9 mouse cellular contexts compared by ENCODE assay signal in the genomic region with DNA sequence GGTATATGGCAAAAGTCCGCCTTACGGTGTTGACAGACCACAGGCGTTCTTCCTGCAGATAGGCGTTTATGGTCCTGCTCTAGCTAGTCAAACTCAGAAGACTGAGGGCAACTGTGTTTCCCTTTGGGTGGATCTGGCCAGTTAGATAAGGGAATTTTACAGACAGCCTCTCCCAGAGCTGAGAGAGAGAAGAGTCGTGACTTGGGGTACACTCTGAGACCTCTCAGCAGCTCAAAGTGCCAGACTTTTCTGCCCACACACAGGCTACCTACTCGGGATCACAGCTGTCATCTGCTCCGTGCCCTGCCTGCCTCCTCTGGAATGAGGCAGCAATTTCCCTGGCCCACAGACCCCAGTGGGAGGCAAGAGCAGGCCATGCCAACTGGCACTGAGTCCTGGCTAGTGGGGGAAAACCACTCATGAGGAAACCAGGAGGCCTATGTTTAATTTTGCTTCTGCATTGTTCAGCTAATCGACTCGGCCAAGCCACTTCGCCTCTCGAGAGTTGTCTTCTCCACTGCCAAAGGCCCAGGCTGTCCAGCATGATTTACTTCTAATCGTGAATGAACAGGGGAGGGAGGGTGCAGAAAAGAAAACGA. TPM values are rescaled to one million over a fixed set of nuclear protein-coding genes. Genes with fewer than 3 reads are reported as not detected.
DNase-seq lines count a peak whose midpoint lies in the region; ATAC-seq and TF ChIP-seq lines count a peak whose summit lies in the region.
"Had no signal": no experiment of that assay in that cellular context is flagged by ENCODE, and none has a peak within 500 bp of the region (broad histone marks: within the 10 kb centered on the region; RNA-seq: fewer than 3 reads in every experiment).

No protein-coding gene starts in this region.

- no peak overlapping the region for H3K4me2 ChIP-seq in hindbrain, embryonic 11.5 days (replicated peaks; ENCODE audit: low read depth, low read length)
- H3K4me2 ChIP-seq in heart, embryonic 14.5 days (ENCODE audit: low read length): no peak overlapping the region

- no peak overlapping the region for H3K4me3 ChIP-seq in hindbrain, embryonic 10.5 days
- no peak overlapping the region for H3K4me3 ChIP-seq in hindbrain, embryonic 11.5 days (ENCODE audit: low read depth, low read length)
- peak overlapping the region; percentile 9 to 30 for H3K4me3 ChIP-seq in MEL (ENCODE audit: control insufficient read depth in 1 of 2, insufficient read depth in 1 of 2, low read depth in 2 of 2, low read length in 2 of 2)
- H3K4me3 ChIP-seq in heart, embryonic 14.5 days (ENCODE audit: control insufficient read depth in 1 of 2, insufficient read depth in 1 of 2, low read depth in 1 of 2, low read length in 2 of 2): no peak overlapping the region
- H3K4me3 ChIP-seq: myocyte had no signal

- no peak overlapping the region for H3K9ac ChIP-seq in hindbrain, embryonic 11.5 days (ENCODE audit: low read depth, low read length)
- peak overlapping the region; percentile 29; the same call in 1 of the 2 replicates for H3K9ac ChIP-seq in MEL (ENCODE audit: control insufficient read depth, low read depth, low read length, poor library complexity, severe bottlenecking)
- H3K9ac ChIP-seq in heart, embryonic 14.5 days (ENCODE audit: low read length): peak overlapping the region; percentile 48

- H3K36me3 ChIP-seq in hindbrain, embryonic 10.5 days: no peaks in the 10 kb centered on the region
- H3K36me3 ChIP-seq in hindbrain, embryonic 11.5 days (ENCODE audit: control insufficient read depth, insufficient read depth, low read length): no peaks in the 10 kb centered on the region
- peaks cover 0 to 14% of the 10 kb centered on the region in 2 experiments; a peak in 2 of 4 replicates for H3K36me3 ChIP-seq in MEL (ENCODE audit: control insufficient read depth in 1 of 2, insufficient read depth in 2 of 2, low read length in 2 of 2)
- no peaks in the 10 kb centered on the region for H3K36me3 ChIP-seq in heart, embryonic 14.5 days (ENCODE audit: control insufficient read depth, insufficient read depth, low read length)

- no peaks in the 10 kb centered on the region for H3K79me2 ChIP-seq in MEL (ENCODE audit: control insufficient read depth, insufficient read depth, low read length, poor library complexity)

- no peak for TF ChIP-seq POLR2A in MEL (IDR thresholded peaks at IDR 0.05; ENCODE audit: control insufficient read depth in 1 of 2, insufficient read depth in 1 of 2, low read depth in 1 of 2, low read length in 2 of 2, poor library complexity in 1 of 2)

- no peak for DNase-seq in hindbrain, embryonic 10.5 days (ENCODE audit: low spot score)
- DNase-seq in hindbrain, embryonic 11.5 days (ENCODE audit: low spot score): no peak
- DNase-seq in MEL (ENCODE audit: low read depth, low spot score): peak; percentile 86
- peak; percentile 84 for DNase-seq in cerebellum, postnatal 14 days
- peak; percentile 29 to 54 for DNase-seq in layer of hippocampus, postnatal 36 days
- DNase-seq in retina, embryonic 14.5 days (ENCODE audit: low spot score): peak; percentile 39
- no peak for DNase-seq in urinary bladder, postnatal 4 days (ENCODE audit: low spot score in 2 of 2)

- H3K4me1 ChIP-seq in hindbrain, embryonic 10.5 days (replicated peaks): peaks cover 53% of the 10 kb centered on the region
- H3K4me1 ChIP-seq in hindbrain, embryonic 11.5 days (replicated peaks; ENCODE audit: control insufficient read depth, insufficient read depth, low read length): peaks cover 5% of the 10 kb centered on the region
- H3K4me1 ChIP-seq in MEL (ENCODE audit: control insufficient read depth in 1 of 2, insufficient read depth in 2 of 2, low read length in 2 of 2): peaks cover 2 to 24% of the 10 kb centered on the region in 2 experiments
- peaks cover 21 to 27% of the 10 kb centered on the region in 2 experiments for H3K4me1 ChIP-seq in heart, embryonic 14.5 days (ENCODE audit: control insufficient read depth in 2 of 2, insufficient read depth in 2 of 2, low read length in 2 of 2)

- TF ChIP-seq RAD21 in MEL (IDR thresholded peaks at IDR 0.05; ENCODE audit: low read depth, low read length): no peak

- peak overlapping the region; percentile 74 for H3K27ac ChIP-seq in hindbrain, embryonic 10.5 days
- no peak overlapping the region for H3K27ac ChIP-seq in hindbrain, embryonic 11.5 days (ENCODE audit: low read depth, low read length)
- peak overlapping the region; percentile 65; the same call in 1 of the 2 replicates for H3K27ac ChIP-seq in MEL (ENCODE audit: control insufficient read depth, low read depth, low read length)
- peak overlapping the region; percentile 53 to 69 for H3K27ac ChIP-seq in heart, embryonic 14.5 days (replicated peaks in 1 of 2; ENCODE audit: control insufficient read depth in 1 of 2, insufficient read depth in 1 of 2, low read depth in 2 of 2, low read length in 2 of 2)

- ATAC-seq in hindbrain, embryonic 11.5 days (ENCODE audit: low FRiP score): no peak
- ATAC-seq in heart, embryonic 14.5 days (ENCODE audit: insufficient number of reproducible peaks, insufficient read depth, low FRiP score, low read depth): 0 out of 2 replicates have a peak, but pooled peaks have one; percentile 20

- 76% methylated on average over 13 of the region's 13 CpGs for WGBS in hindbrain, embryonic 10.5 days
- WGBS in hindbrain, embryonic 11.5 days: 70% methylated on average over 13 of the region's 13 CpGs
- WGBS in heart, embryonic 14.5 days: 17% methylated on average over 13 of the region's 13 CpGs

- H3K9me3 ChIP-seq in hindbrain, embryonic 10.5 days: no peaks in the 10 kb centered on the region
- H3K9me3 ChIP-seq in hindbrain, embryonic 11.5 days (ENCODE audit: control insufficient read depth, low read length): no peaks in the 10 kb centered on the region
- H3K9me3 ChIP-seq in MEL (replicated peaks; ENCODE audit: insufficient read depth, low read length): no peaks in the 10 kb centered on the region
- no peaks in the 10 kb centered on the region for H3K9me3 ChIP-seq in heart, embryonic 14.5 days (ENCODE audit: control insufficient read depth, low read length)

- H3K27me3 ChIP-seq in hindbrain, embryonic 10.5 days (ENCODE audit: insufficient read depth, poor library complexity, severe bottlenecking): peaks cover 5% of the 10 kb centered on the region; the same call in 1 of the 2 replicates
- 0 out of 2 replicates have a peak, but pooled peaks cover 2% of the 10 kb centered on the region for H3K27me3 ChIP-seq in hindbrain, embryonic 11.5 days (ENCODE audit: control insufficient read depth, insufficient read depth, low read length)
- no peaks in the 10 kb centered on the region for H3K27me3 ChIP-seq in MEL (ENCODE audit: control insufficient read depth in 1 of 2, insufficient read depth in 2 of 2, low read length in 2 of 2)
- H3K27me3 ChIP-seq in heart, embryonic 14.5 days (ENCODE audit: control insufficient read depth, insufficient read depth, low read length): no peaks in the 10 kb centered on the region

- TF ChIP-seq EP300 in MEL (IDR thresholded peaks at IDR 0.05; ENCODE audit: low read depth in 1 of 2, low read length in 2 of 2): peak; percentile 88 to 89

- no peak for TF ChIP-seq CTCF in MEL (IDR thresholded peaks at IDR 0.05 in 2 of 3, conservative IDR thresholded peaks at IDR 0.05 in 1 of 3; ENCODE audit: control insufficient read depth in 1 of 3, insufficient read depth in 1 of 3, low read depth in 2 of 3, low read length in 3 of 3, poor library complexity in 1 of 3, severe bottlenecking in 1 of 3)

TF ChIP-seq in MEL, 35 proteins besides CTCF, POLR2A, EP300 and RAD21 (continues in another document):
- TF ChIP-seq MAX (IDR thresholded peaks at IDR 0.05; ENCODE audit: low read length): no peak
- TF ChIP-seq ZNF384 (IDR thresholded peaks at IDR 0.05; ENCODE audit: low read depth, low read length): no peak; the same call in 1 of the 2 replicates
- TF ChIP-seq USF1 (IDR thresholded peaks at IDR 0.05; ENCODE audit: low read depth, low read length): no peak
- TF ChIP-seq E2F4 (IDR thresholded peaks at IDR 0.05; ENCODE audit: borderline replicate concordance, low read depth, low read length): no peak
- TF ChIP-seq SMC3 (IDR thresholded peaks at IDR 0.05; ENCODE audit: low read depth, low read length): no peak
- TF ChIP-seq CHD1 (IDR thresholded peaks at IDR 0.05; ENCODE audit: low read depth, low read length): no peak
- peak; percentile 93 for TF ChIP-seq GATA1 (IDR thresholded peaks at IDR 0.05; ENCODE audit: low read depth, low read length)
- TF ChIP-seq RCOR1 (IDR thresholded peaks at IDR 0.05; ENCODE audit: low read depth, low read length): peak; percentile 71
- peak; percentile 46; the same call in 1 of the 2 replicates for TF ChIP-seq SIN3A (IDR thresholded peaks at IDR 0.05; ENCODE audit: low read length)
- TF ChIP-seq POLR2AphosphoS2 (IDR thresholded peaks at IDR 0.05; ENCODE audit: low read length): no peak
- no peak for TF ChIP-seq MYC (IDR thresholded peaks at IDR 0.05; ENCODE audit: low read depth, low read length)
- no peak for TF ChIP-seq HCFC1 (IDR thresholded peaks at IDR 0.05; ENCODE audit: low read depth, low read length)
- no peak for TF ChIP-seq NRF1 (IDR thresholded peaks at IDR 0.05; ENCODE audit: insufficient read depth, low read depth, low read length, poor library complexity, severe bottlenecking)
- TF ChIP-seq NELFE (IDR thresholded peaks at IDR 0.05; ENCODE audit: low read depth, low read length): no peak
- TF ChIP-seq ZMIZ1 (IDR thresholded peaks at IDR 0.05; ENCODE audit: low read depth, low read length): no peak
- no peak for TF ChIP-seq ZKSCAN1 (IDR thresholded peaks at IDR 0.05; ENCODE audit: low read depth, low read length)
- TF ChIP-seq MXI1 (IDR thresholded peaks at IDR 0.05; ENCODE audit: low read depth, low read length): 0 out of 2 replicates have a peak, but pooled peaks have one; percentile 34
- no peak for TF ChIP-seq TBP (IDR thresholded peaks at IDR 0.05; ENCODE audit: low read depth, low read length)
- no peak for TF ChIP-seq ZC3H11A (IDR thresholded peaks at IDR 0.05; ENCODE audit: low read depth, low read length)
- TF ChIP-seq MEF2A (IDR thresholded peaks at IDR 0.05; ENCODE audit: extremely low read depth, insufficient replicate concordance, low read depth, low read length, poor library complexity, severe bottlenecking): no peak
- TF ChIP-seq GABPA (IDR thresholded peaks at IDR 0.05; ENCODE audit: low read depth, low read length): no peak

RNA-seq across cellular contexts. Expression of gene Slc2a1, which starts 31.3 kb away (rescaled TPM):
- polyA plus RNA-seq in hindbrain, embryonic 10.5 days (2016; fragmentation: Nextera tagmentation; extraction: Ambion mirVana): 153 and 228 TPM in 2 replicates
- 134 and 137 TPM in 2 replicates for polyA plus RNA-seq in hindbrain, embryonic 11.5 days (2014; fragmentation: Nextera tagmentation; extraction: Ambion mirVana)
- total RNA-seq in MEL (2012; rRNA removed): 15.9 and 47.3 TPM in 2 replicates
- 10 to 100 TPM in 1 of 2 experiments, not detected in 1; 99.5 TPM for polyA plus RNA-seq in MEL (2012; ENCODE audit: insufficient read depth in 1 of 2, insufficient read length in 2 of 2, low read depth in 1 of 2, low replicate concordance in 2 of 2, missing spikeins in 1 of 2)
- polyA plus RNA-seq in heart, embryonic 14.5 days (2014; fragmentation: Nextera tagmentation; extraction: Ambion mirVana): 159 and 166 TPM in 2 replicates
- total RNA-seq in layer of hippocampus, postnatal 36 days (2021): 100 to 1,000 TPM in 1 of 2 experiments, 10 to 100 TPM in 1; 76.1 to 104 TPM

Comparison
In these comparisons a context has a peak if more than half of its experiments do, and no peak if none do; other contexts are left out.
1. DNase-seq: peak in MEL (single experiment), cerebellum, postnatal 14 days (2 of 2), layer of hippocampus, postnatal 36 days (2 of 2) and retina, embryonic 14.5 days (single experiment); none in hindbrain, embryonic 10.5 days (single experiment), hindbrain, embryonic 11.5 days (single experiment) and urinary bladder, postnatal 4 days (0 of 2).
2. H3K4me3 ChIP-seq: peak in MEL (2 of 2); none in hindbrain, embryonic 10.5 days (single experiment), hindbrain, embryonic 11.5 days (single experiment) and heart, embryonic 14.5 days (0 of 2).